Mouse (Mus musculus) frontal cortex, postnatal 36 days (tissue): Measurements from ENCODE around the gene Nrbp1.
A peak's percentile ranks its signal among the peaks of the same experiment; 100 is the strongest.

Experiments
- DNase-seq, 2 experiments: peaks; one replicate each; pipeline ENCODE4 v3.0.0; 2022; ENCODE audit warnings: low spot score in 2 of 2

The Nrbp1 gene

GRCm38 (mm10) chr5:31266101-31266500 lies 25.4 kb downstream of the Nrbp1 start:
- no peak for DNase-seq

GRCm38 (mm10) chr5:31267686-31268085 lies 27.0 kb downstream of the Nrbp1 start:
- no peak for DNase-seq

- peak in 1 of 2 experiments; percentile 52 for DNase-seq
Measured at GRCm38 (mm10) chr5:31273018-31273417, 32.4 kb downstream of the Nrbp1 start.

- no peak for DNase-seq
Measured at GRCm38 (mm10) chr5:31279245-31279988, 38.8 kb downstream of the Nrbp1 start.

- DNase-seq = no peak
Measured at GRCm38 (mm10) chr5:31288225-31288624, 47.6 kb downstream of the Nrbp1 start.

GRCm38 (mm10) chr5:31288655-31289054 lies 48.0 kb downstream of the Nrbp1 start:
- DNase-seq = no peak

- no peak for DNase-seq
Measured at GRCm38 (mm10) chr5:31289626-31290230, 49.1 kb downstream of the Nrbp1 start.

GRCm38 (mm10) chr5:31290521-31291360 lies 50.1 kb downstream of the Nrbp1 start, which contains the start of gene Ift172:
Ift172 (minus strand) TSS chr5:31291116.
- DNase-seq = peak; percentile 94 to 97

- no peak for DNase-seq
Measured at GRCm38 (mm10) chr5:31291361-31291688, 50.7 kb downstream of the Nrbp1 start.

GRCm38 (mm10) chr5:31294964-31295605 lies 54.4 kb downstream of the Nrbp1 start:
- no peak for DNase-seq

- peak; percentile 39 to 51 for DNase-seq
Measured at GRCm38 (mm10) chr5:31295606-31296141, 55.0 kb downstream of the Nrbp1 start, which contains the start of gene Fndc4. Fndc4 (minus strand) TSS chr5:31296080.

- DNase-seq = no peak
Measured at GRCm38 (mm10) chr5:31297047-31297757, 56.5 kb downstream of the Nrbp1 start, which contains the start of gene Gckr. Gckr (plus strand) TSS chr5:31297443.

- DNase-seq = no peak
Measured at GRCm38 (mm10) chr5:31297981-31298380, 57.3 kb downstream of the Nrbp1 start.

- no peak for DNase-seq
Measured at GRCm38 (mm10) chr5:31298486-31298885, 57.8 kb downstream of the Nrbp1 start.
